Mouse (Mus musculus) limb, embryonic 15.5 days (tissue): ENCODE measurements at regions not wholly inside any gene's neighbourhood (a gene's known extent, or its start where the extent isn't known, plus 50 kb on each side); places are given as distances from the start of the nearest gene placed in this dataset.
A peak's percentile ranks its signal among the peaks of the same experiment; 100 is the strongest.

Source experiments
- ATAC-seq: fragments of 200-750 bp; cut with Nextera tagmentation; 2 replicates; pipeline ENCODE4 v1.8.0; 2017; ENCODE audit warnings: low read depth, moderate TSS enrichment; ENCODE audit not compliant: insufficient number of reproducible peaks, low FRiP score, low TSS enrichment
- H3K27ac ChIP-seq: fragments of 300-500 bp; sonication (generic); 2 replicates; pipeline ENCODE4 v1.5.1; 2015; ENCODE audit warnings: moderate library complexity, mild to moderate bottlenecking, inconsistent platforms
- H3K27me3 ChIP-seq: fragments of 300-500 bp; sonication (generic); 2 replicates; pipeline ENCODE4 v1.6.1; 2015; ENCODE audit warnings: inconsistent platforms
- H3K36me3 ChIP-seq: fragments of 300-500 bp; sonication (generic); 2 replicates; pipeline ENCODE4 v1.6.1; 2015; ENCODE audit warnings: inconsistent platforms
- H3K4me1 ChIP-seq: fragments of 300-500 bp; sonication (generic); 2 replicates; pipeline ENCODE4 v1.6.1; 2015; ENCODE audit warnings: inconsistent platforms
- H3K4me2 ChIP-seq: fragments of 300-500 bp; sonication (generic); 2 replicates; pipeline ENCODE4 v1.6.1; 2015; ENCODE audit warnings: mild to moderate bottlenecking, inconsistent platforms
- H3K4me3 ChIP-seq: fragments of 300-500 bp; sonication (generic); 2 replicates; pipeline ENCODE4 v1.5.1; 2015; ENCODE audit warnings: mild to moderate bottlenecking, inconsistent platforms
- H3K9ac ChIP-seq: fragments of 300-500 bp; sonication (generic); 2 replicates; pipeline ENCODE4 v1.6.1; 2015; ENCODE audit warnings: inconsistent platforms
- H3K9me3 ChIP-seq: fragments of 300-500 bp; sonication (generic); 2 replicates; pipeline ENCODE4 v1.6.1; 2016; ENCODE audit warnings: inconsistent platforms
- WGBS: fragments of 180-500 bp; shearing (Covaris S2); methylation state at CpG from one replicate; pipeline ENCODE4 v1.1.7; 2015; 5-methylcytosine and 5-hydroxymethylcytosine counted together

GRCm38 (mm10) chr1:81661245-81661644 lies 571.7 kb upstream of the Gm9747 start:
- Histone ChIP-seq H3K4me3 (no peak overlapping the region), H3K4me2 (no peak overlapping the region), H3K9me3 (0 out of 2 replicates have a peak, but pooled peaks cover 3% of the 10 kb centered on the region), H3K27me3 (no peaks in the 10 kb centered on the region), H3K9ac (no peak overlapping the region), H3K27ac (no peak overlapping the region), H3K36me3 (no peaks in the 10 kb centered on the region), H3K4me1 (no peaks in the 10 kb centered on the region)
- ATAC-seq = no peak
- WGBS = 40% methylated on average over 4 of the region's 4 CpGs

DNA sequence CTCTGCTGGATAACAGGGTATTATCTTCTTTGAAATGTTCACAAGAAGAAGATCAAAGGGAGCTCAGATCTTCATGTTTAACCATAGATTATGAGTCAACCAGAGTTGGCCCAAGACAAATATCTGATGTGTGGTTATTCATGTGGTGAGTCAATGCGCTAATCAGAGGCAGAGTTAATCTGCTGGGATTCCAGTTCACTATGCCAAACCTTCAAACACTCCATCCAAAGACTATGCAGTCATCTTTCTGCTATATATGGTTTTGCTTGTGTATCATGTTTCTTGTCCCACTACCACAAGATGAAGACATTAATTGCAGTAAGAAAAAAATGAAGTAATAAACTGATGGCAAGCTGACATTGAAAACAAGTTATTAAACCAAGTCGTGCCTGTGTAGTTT lies 561.8 kb upstream of the Gm9747 start:
- Histone ChIP-seq H3K9me3 (no peaks in the 10 kb centered on the region), H3K4me2 (no peak overlapping the region), H3K36me3 (no peaks in the 10 kb centered on the region), H3K27ac (no peak overlapping the region), H3K9ac (no peak overlapping the region), H3K4me1 (no peaks in the 10 kb centered on the region), H3K4me3 (no peak overlapping the region), H3K27me3 (no peaks in the 10 kb centered on the region)
- WGBS = 59% methylated on average over 2 of the region's 2 CpGs
- no peak for ATAC-seq

DNA sequence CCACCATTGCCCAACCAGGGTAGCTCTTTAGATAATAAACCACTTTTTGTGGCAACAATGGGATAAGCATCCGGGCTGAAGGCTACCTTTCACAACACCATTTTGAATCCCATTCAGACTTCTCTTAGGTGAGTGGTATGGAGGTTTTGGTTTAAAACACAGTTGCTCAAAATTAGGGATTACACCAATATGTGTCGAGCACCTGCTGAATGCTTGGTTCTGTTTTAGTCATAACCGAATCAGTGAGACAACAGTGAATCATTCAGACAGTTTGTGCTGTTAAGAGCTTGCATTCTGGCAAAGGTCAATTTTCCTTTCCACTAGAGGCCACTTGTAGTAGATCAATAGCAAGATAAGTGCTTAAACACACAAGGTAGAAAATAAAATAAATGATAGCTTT lies 561.2 kb upstream of the Gm9747 start:
- Histone ChIP-seq H3K27ac (no peak overlapping the region), H3K9ac (no peak overlapping the region), H3K27me3 (no peaks in the 10 kb centered on the region), H3K4me1 (no peaks in the 10 kb centered on the region), H3K36me3 (no peaks in the 10 kb centered on the region), H3K9me3 (no peaks in the 10 kb centered on the region), H3K4me2 (no peak overlapping the region), H3K4me3 (no peak overlapping the region)
- ATAC-seq = no peak
- WGBS = 84% methylated on average over 3 of the region's 3 CpGs

DNA sequence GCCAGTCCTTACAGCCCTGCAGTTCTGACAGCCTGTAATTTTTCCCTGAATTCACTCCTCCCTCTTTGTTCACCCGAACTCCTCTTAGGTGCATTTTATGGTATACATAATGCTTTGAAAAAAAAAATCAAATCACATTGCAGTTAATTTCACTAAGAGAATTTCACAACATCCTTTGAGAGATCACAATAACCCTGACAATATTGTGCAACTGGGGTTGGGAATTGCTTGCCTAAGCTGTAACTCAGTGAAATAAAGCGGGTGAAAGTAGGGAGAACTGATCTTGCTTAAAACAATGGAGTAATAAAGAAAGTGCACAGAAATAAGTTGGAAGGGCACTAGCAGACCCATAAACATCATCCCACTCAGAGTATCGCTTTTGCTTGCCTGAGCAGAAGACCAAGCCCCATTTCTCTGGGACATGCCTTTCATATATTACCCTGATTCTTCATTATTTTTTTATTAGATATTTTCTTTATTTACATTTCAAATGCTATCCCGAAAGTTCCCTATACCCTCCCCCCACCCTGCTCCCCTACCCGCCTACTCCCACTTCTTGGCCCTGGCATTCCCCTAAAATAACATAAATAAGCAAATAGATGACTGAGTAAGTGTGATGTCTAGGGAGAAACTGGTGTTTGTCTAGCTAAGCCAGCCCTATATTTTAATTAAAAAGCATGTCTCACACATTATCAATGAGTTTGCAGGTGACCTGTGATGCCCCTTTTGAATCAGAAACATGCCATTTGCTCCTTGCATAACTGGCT lies 557.2 kb upstream of the Gm9747 start:
- H3K27ac ChIP-seq = peak overlapping the region; percentile 50; the same call in 1 of the 2 replicates
- no peak overlapping the region for H3K9ac ChIP-seq
- H3K36me3 ChIP-seq = no peaks in the 10 kb centered on the region
- H3K4me1 ChIP-seq = peaks cover 13% of the 10 kb centered on the region
- no peak overlapping the region for H3K4me2 ChIP-seq
- H3K27me3 ChIP-seq = no peaks in the 10 kb centered on the region
- WGBS = 61% methylated on average over 5 of the region's 5 CpGs
- ATAC-seq = no peak
- H3K4me3 ChIP-seq = no peak overlapping the region
- no peaks in the 10 kb centered on the region for H3K9me3 ChIP-seq

DNA sequence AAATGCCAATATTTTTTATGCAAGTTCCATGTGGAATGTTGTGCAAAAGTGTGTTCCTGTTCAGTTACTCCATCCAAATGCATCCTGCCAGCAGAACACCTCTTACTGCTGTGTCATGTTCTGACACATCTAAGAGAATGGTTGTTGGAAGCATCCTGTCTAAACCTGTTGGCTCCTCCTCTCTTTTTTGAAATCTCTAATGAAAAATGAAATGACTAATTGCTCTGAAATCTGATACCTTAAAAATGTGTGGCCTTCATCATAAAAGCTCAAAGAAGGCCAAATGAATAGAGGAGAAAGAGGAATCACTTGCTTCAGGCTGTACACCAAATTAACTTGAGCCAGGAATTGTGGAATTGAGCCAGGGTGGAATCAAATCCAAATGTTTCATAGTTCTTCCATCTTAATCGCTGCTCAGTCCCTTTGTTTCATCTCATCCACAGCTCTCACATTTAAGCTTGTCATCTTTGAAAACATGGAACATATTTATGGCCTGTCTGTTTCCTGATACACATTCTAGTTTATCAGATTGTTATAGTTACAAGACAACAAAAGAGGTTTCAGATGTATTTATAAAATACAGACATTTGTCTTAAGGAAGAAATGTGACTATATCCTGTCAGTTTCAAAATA lies 555.0 kb upstream of the Gm9747 start:
- no peak for ATAC-seq
- H3K27ac ChIP-seq = no peak overlapping the region
- WGBS = 8% methylated on average over 1 of the region's 1 CpGs
- no peaks in the 10 kb centered on the region for H3K9me3 ChIP-seq
- H3K9ac ChIP-seq = no peak overlapping the region
- no peak overlapping the region for H3K4me3 ChIP-seq
- H3K36me3 ChIP-seq = no peaks in the 10 kb centered on the region
- H3K27me3 ChIP-seq = no peaks in the 10 kb centered on the region
- peaks cover 13% of the 10 kb centered on the region for H3K4me1 ChIP-seq
- no peak overlapping the region for H3K4me2 ChIP-seq

DNA sequence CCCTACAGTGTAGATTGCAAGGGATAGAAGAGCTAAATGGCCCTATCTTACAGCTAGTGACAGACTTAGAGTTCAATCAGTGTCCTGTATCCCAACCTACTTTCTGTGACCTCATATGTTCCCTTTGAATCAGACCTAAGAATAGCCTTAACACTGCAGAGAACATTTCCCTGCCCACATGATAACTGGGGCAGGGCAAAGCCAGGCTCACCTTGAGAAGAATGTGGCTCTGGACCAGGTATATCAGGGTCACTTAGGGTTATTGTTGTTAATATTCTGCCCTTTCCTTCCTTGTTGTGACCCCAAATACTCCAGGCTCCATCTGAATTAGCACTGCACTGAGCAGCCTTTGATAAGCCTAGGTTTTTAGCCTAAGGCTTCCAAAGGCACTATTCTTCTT lies 536.8 kb upstream of the Gm9747 start:
- Histone ChIP-seq H3K27me3 (no peaks in the 10 kb centered on the region), H3K9me3 (no peaks in the 10 kb centered on the region), H3K27ac (no peak overlapping the region), H3K4me3 (no peak overlapping the region), H3K4me1 (no peaks in the 10 kb centered on the region), H3K36me3 (no peaks in the 10 kb centered on the region), H3K9ac (no peak overlapping the region), H3K4me2 (no peak overlapping the region)
- ATAC-seq = no peak

GRCm38 (mm10) chr1:81709169-81709568 lies 523.7 kb upstream of the Gm9747 start:
- Histone ChIP-seq H3K9ac (no peak overlapping the region), H3K27ac (no peak overlapping the region), H3K4me1 (no peaks in the 10 kb centered on the region), H3K36me3 (no peaks in the 10 kb centered on the region), H3K9me3 (no peaks in the 10 kb centered on the region), H3K4me3 (no peak overlapping the region), H3K27me3 (no peaks in the 10 kb centered on the region), H3K4me2 (no peak overlapping the region)
- WGBS = 88% methylated on average over 4 of the region's 4 CpGs
- no peak for ATAC-seq

DNA sequence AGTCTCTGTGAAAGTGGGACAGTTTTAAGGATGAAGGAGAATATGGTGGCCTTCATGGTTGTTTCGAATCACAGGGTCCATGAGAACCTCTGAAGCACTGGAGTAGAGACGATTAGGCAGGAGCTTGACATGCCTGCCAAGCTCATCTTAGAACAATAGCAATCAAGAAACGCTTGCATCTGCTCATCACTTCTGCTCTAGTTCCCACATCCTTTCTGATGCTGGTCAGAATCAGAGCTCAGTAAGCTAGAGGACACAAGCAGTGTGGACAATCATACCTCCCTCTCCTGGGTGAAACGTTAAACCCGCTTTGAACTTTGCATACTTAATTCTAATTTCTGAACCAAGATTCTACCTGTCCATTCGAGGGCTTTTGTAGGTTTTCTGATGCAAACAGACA lies 515.8 kb upstream of the Gm9747 start:
- Histone ChIP-seq H3K9ac (no peak overlapping the region), H3K27ac (no peak overlapping the region), H3K4me1 (no peaks in the 10 kb centered on the region), H3K27me3 (no peaks in the 10 kb centered on the region), H3K4me3 (no peak overlapping the region), H3K36me3 (no peaks in the 10 kb centered on the region), H3K4me2 (no peak overlapping the region), H3K9me3 (no peaks in the 10 kb centered on the region)
- 86% methylated on average over 6 of the region's 6 CpGs for WGBS
- ATAC-seq = no peak

DNA sequence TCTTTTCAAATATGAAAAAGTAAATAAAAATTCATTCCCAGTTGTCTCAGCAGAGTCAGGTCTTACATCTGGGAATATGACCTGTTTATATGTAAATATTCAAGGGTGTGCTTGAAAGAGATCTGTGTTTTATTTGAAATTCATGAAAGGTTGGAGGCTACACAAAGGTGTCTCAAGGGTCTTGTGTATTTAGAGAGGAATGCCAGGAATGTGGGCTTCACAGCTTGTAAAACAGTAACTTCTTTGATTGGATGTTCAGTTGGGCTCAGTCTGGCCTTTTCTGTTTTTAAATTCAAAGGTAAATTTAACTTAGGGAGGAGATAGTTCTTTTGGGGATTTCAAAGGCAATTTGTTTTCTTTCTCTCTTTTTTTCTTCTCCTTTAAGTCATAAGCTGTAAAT lies 514.7 kb upstream of the Gm9747 start:
- H3K4me1 ChIP-seq = no peaks in the 10 kb centered on the region
- no peak overlapping the region for H3K4me2 ChIP-seq
- no peaks in the 10 kb centered on the region for H3K36me3 ChIP-seq
- H3K9me3 ChIP-seq = no peaks in the 10 kb centered on the region
- H3K27ac ChIP-seq = no peak overlapping the region
- no peak for ATAC-seq
- no peak overlapping the region for H3K4me3 ChIP-seq
- H3K27me3 ChIP-seq = no peaks in the 10 kb centered on the region
- H3K9ac ChIP-seq = no peak overlapping the region

- no peaks in the 10 kb centered on the region for H3K9me3 ChIP-seq
- H3K27ac ChIP-seq = no peak overlapping the region
- 80% methylated on average over 2 of the region's 2 CpGs for WGBS
- no peaks in the 10 kb centered on the region for H3K4me1 ChIP-seq
- H3K4me2 ChIP-seq = no peak overlapping the region
- H3K27me3 ChIP-seq = no peaks in the 10 kb centered on the region
- no peaks in the 10 kb centered on the region for H3K36me3 ChIP-seq
- ATAC-seq = no peak
- no peak overlapping the region for H3K4me3 ChIP-seq
- H3K9ac ChIP-seq = no peak overlapping the region
Measured at GRCm38 (mm10) chr1:81724859-81725258, 508.1 kb upstream of the Gm9747 start.

DNA sequence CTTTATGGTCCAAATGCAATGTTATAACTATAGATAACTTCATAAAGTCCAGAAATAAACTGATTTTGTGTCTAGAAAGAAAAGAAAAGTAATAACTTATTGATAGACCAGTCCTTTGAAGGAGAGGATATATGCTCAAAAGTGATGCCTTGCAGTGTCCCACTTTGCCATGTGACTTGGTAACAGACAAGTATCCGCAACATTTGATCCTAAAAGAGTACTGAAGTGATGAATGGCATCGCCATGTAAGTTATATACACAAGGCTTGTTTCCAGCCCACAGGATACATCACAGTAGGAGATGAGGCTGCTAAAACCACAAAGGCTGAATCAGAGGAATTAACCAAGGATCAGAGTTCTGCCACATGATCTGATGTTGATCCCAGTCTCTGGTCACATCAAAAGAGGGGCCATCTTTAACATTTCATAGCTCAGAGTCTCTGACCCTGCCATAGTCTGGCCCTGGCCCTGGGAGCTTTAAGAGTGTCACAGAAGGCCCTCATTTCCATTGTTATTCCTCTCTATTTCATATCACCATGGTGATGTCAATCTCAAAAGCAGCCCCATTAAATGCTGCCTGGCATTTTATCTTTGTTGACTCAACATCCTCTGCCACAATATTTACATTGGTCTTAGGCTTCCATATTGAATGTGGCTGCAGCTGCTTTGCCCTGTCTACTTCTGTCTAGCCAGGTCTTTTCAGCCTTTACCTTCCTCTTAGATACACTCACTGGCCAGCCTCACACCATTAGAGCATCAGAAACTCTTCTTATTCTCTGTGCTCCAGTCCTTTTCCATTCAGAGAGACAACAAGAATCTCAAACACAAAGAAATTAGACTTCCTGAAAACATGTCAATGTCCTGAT lies 506.4 kb upstream of the Gm9747 start:
- Histone ChIP-seq H3K4me3 (no peak overlapping the region), H3K4me2 (no peak overlapping the region), H3K4me1 (no peaks in the 10 kb centered on the region), H3K27me3 (no peaks in the 10 kb centered on the region), H3K27ac (no peak overlapping the region), H3K36me3 (no peaks in the 10 kb centered on the region), H3K9me3 (no peaks in the 10 kb centered on the region), H3K9ac (no peak overlapping the region)
- 88% methylated on average over 2 of the region's 2 CpGs for WGBS
- no peak for ATAC-seq
